Mouse (Mus musculus) heart, adult 2 months (tissue): ENCODE measurements at regions not wholly inside any gene's neighbourhood (a gene's known extent, or its start where the extent isn't known, plus 50 kb on each side); places are given as distances from the start of the nearest gene placed in this dataset.

ENCODE experiments used
- CTCF ChIP-seq: fragments of 200-600 bp; IDR thresholded peaks from 2 replicates; pipeline ENCODE4 v1.8.1; 2022; ENCODE audit warnings: antibody characterized with exemption, mild to moderate bottlenecking, moderate library complexity
- POLR2A ChIP-seq: fragments of 200-500 bp; IDR thresholded peaks from 2 replicates; pipeline ENCODE4 v1.6.1; 2011; ENCODE audit warnings: mild to moderate bottlenecking, low read depth, low read length, control low read depth; ENCODE audit not compliant: insufficient read depth

DNA sequence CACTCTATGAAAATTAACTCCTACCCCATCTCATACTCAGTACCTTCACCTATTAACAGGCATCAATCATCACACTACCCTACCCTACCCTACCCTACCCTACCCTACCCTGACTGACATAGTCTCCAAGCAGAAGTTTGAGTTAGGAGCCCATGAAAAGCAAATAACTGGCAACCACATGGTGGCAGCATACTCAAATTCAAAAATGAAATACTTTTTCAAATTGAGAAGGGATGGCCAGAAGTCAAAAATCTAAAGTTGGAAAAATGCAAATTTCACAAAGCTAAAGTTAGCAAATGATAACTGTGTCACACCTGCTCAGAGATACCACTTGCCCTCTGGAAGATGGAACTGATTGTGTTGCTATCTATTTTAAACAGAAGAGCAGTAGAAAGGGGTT is 189.7 kb downstream of the Smarca1 start:
- TF ChIP-seq POLR2A (no peak), CTCF (peak; percentile 27; the same call in 1 of the 2 replicates)
